Mouse (Mus musculus): ENCODE measurements at regions not wholly inside any gene's neighbourhood (a gene's known extent, or its start where the extent isn't known, plus 50 kb on each side); places are given as distances from the start of the nearest gene placed in this dataset.
A peak's percentile ranks its signal among the peaks of the same experiment; 100 is the strongest.

DNA sequence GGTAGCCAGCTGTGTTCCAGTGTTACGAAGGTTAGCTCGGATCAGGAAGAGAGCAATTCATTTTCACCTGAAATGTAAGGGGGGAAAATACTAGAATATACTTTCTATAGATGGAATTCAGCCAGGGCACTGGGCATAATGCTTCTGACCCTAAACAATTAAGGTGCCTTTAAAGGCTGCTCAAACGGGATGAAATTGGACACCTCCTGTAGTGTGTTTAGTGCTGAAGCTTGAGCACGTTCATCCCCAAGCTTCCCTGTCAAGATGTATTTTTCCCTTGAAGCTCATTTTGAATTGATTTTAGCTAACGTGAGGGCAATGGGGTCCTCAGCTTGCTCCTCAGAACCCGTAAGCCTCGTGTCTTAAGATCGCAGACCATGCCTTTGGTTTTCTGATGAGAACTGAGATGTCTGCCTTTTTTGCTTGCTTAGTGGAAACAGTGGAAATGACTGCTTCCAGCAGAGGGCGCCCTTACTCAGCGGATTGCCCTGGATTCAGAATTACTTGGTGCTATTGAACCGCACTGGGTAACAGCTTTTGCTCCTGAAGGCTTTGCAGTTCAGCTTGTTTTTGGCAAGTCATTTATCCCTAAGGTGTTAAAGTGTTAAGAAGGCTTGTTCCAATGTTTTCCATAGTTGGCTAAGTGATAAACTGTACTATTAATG lies 74.6 kb upstream of the Fermt1 start:
- DNase-seq (ENCODE audit: low read depth, low spot score): peak; percentile 24

DNA sequence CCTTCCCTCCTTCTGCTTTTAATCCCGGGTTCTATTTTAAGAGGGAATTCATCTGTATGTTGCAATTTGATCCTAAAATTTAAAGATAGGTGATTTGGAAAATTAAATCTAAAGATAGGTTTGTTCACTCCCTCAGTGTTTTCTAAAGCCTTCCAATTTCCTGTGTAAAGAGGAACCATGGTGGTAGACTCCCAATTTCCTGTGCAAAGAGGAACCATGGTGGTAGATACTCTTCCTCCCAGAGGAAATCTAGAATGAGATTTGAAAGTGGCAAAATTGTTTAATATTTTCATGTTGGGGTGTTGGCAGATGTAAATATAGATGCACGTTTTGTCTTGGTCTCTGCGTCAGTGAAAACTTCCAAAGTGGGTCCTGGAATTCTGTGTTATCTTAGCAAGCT lies 75.5 kb upstream of the Fermt1 start:
- no peak for DNase-seq (ENCODE audit: low read depth, low spot score)

DNA sequence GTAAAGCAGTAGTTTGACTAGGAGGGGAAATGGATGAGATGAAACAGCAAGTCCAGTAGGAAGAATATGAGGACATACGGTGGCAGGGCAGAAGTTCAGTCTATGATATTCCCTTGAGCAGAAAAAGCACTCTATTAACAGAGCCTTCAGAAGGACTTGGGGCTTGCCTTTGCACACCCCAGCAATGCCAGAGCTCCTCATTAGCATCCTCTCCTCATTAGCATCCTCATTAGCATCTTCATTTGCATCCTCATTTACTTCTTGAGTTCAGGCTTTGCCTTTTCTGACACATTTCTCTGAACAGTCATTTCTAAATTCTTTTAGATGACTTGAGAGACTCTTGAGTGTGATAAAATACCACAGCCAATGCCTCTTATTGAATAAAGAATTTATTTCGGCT lies 81.3 kb upstream of the Fermt1 start:
- DNase-seq (ENCODE audit: low read depth, low spot score): no peak

DNA sequence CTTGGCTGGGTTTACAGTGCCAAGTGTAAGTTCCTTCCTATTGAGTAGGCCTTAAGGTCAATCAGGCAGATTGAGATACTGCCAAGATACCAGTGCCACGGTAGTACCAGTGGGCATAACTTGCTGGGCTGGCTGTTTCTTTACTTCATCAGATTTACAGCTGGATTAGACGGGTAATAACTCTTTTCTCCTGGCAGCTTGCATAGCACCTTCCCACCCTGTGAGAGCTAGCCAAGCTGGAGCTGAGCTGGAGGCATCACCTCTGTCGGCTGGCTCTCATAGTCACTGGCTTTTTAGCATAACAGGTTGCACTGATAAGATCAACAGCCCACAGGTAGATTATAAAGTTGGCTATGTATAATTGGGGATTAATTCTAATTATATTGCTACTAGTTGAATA lies 89.7 kb upstream of the Fermt1 start:
- no peak for DNase-seq (ENCODE audit: low read depth, low spot score)

DNA sequence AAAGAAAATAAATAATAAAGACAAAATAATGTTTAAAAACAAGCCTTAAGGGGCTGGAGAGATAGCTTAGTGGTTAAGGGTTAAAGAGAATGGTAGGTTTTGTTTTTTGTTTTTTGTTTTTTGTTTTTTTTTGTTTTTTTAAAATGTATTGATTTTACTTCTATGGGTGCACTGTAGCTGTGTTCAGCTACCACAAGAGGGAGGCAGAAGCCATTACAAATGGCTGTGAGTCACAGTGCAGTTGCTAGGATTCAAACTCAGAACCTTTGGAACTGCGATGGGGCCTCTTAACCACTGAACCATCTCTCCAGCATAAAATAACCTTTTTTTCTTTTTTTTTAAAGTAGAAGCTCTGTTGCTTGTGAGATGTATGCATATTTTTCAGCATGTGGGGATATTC lies 95.0 kb upstream of the Fermt1 start:
- DNase-seq (ENCODE audit: low read depth, low spot score): no peak

DNA sequence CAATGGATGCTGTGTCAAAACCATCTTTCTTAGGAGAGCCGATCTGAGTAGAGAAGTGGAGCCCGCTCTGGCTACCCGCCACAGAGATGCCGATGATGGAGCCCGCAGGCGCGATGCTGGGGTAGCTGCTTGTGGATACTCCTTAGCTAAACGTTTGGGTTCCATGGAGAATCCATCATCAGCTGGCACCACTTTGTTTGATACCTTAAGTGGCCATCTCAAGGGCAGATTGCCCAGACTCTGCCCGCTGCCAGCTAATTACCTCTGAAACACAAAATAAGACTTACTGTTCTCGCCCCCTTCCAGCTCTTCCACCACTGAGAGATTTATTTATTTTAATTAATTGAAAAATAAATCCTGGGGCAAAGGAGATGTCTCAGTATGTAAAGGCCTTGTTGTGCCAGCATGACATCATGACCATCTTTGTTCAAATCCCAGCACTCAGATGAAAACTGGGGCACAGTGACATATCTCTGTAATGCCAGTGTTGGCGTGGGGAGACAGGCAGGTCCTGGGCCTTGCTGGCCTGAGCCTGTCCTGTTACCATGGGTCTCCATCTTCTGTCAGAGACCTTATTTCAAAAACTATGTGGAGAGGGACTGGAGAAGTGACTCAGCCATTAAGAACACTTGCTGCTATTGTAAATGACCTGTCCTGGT lies 132.1 kb upstream of the Fermt1 start:
- no peak for DNase-seq (ENCODE audit: low read depth, low spot score)

DNA sequence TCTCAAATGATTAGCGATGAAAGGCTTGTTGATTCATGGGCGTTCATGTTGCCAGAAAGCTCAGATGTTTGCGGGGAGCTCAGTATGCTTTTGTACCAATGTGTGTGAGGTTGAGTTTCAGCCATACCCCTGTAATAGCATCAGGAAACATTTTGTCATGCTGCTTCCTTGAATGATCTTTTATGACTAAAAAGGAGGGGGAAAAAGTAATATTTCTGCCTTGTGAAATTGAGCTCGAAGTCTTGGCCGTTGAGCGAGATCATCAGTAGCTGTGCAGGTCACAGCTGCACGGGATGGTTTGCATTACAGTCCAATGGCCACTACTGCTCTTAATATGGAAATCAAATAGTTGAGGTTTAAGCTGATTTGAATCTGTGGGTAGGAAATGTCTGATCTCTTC lies 145.3 kb upstream of the Fermt1 start:
- DNase-seq (ENCODE audit: low read depth, low spot score): no peak

DNA sequence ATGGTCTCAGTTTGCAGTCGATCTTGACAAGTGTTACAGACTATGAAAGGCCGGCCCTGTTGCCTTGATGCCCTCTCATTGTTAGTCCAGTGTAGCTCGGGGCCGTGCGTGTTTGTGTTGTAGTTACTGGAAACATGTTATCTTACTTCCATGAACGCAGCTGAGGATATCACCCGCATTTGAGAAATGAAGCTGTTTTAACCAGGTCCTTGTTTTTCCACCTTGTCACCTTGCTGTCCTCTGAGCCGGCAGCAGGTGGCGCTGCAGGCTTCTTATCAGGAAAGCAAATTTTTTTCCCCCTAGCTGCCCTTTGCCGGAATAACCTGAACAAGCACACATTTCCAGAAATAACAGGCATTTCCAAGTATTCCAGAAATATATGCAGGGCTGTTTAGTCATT lies 167.9 kb upstream of the Fermt1 start:
- DNase-seq (ENCODE audit: low read depth, low spot score): peak; percentile 14

DNA sequence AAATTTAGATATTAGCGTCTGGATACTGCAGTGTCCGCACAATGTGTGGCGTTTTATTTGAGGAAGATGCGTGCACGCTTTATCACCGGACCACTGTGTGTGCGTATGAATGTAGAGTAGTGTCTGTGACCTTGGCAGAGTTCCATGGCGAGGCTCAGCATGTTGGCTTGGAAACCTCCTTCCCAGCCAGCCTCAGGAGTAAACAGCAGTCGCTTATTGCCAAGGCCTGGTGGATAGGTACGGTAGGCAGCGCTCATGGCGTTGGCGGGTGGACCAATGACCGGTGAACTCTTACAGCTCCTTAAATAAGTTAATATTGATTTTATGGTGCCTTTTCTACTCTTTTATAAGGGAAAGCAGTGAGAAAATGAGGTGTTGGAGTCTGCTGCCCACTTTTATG lies 172.9 kb upstream of the Fermt1 start:
- DNase-seq (ENCODE audit: low read depth, low spot score): no peak

DNA sequence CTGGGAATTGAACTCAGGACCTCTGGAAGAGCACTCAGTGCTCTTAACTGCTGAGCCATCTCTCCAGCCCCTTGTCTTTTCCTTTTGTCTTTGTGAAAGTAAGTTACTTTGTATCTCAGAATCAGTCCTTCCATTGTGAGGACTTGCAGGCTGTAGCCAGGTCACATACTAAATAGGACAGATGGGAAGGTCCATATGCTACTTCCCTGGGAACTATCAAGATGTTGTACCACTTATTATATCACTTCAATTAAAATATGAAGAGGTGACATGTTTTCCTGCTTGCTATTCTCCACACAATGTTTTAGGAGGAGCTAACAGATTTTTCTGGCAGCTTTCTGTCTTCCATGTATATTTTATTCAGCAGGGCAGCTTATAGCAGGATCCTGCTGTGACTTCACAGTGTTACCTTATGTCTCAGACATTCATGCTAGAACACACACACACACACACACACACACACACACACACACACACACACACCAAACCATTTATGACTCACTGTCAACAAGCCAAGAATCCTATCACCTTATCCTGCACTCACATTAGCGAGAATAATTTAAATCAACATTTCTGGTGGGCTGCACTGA lies 179.6 kb upstream of the Fermt1 start:
- DNase-seq (ENCODE audit: low read depth, low spot score): no peak

DNA sequence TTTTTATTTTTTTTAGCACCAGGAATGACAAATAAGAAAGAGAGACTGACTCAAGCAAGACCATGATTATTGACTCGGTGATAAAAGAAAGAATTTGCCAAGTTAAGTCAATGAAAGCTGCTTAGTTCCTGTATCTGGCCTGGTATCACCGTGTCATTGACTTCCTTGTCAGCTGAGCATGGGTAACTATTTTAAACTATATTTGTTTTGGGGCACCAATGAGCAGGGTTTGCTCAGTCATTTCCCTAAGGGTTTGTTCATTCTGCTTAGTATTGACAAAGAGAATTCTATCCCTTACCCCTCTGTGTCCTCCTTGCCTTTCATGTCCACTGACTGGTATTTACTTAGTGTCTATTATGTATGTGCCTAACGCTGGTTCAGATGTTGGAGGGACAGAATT lies 189.2 kb upstream of the Fermt1 start:
- DNase-seq (ENCODE audit: low read depth, low spot score): no peak

DNA sequence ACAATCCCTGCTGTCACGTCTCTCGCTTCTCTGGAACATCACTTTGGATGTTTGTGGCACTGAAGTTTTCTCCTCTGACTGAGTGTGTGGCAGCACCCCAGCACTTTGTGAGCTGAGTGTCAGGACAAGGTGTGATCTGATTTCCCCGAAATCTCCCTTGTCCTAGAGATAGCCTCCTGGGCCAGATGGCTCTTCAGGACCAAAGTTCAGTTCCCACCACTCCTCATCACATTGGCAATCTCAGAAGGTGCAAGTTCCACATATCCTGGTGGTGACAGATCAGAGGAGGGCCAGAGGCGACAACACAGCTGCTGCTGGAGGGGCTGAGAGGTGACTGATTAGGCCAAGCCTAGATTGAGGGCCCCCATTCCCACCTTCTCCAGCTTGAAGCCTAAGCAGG lies 193.2 kb upstream of the Fermt1 start:
- DNase-seq (ENCODE audit: low read depth, low spot score): no peak

DNA sequence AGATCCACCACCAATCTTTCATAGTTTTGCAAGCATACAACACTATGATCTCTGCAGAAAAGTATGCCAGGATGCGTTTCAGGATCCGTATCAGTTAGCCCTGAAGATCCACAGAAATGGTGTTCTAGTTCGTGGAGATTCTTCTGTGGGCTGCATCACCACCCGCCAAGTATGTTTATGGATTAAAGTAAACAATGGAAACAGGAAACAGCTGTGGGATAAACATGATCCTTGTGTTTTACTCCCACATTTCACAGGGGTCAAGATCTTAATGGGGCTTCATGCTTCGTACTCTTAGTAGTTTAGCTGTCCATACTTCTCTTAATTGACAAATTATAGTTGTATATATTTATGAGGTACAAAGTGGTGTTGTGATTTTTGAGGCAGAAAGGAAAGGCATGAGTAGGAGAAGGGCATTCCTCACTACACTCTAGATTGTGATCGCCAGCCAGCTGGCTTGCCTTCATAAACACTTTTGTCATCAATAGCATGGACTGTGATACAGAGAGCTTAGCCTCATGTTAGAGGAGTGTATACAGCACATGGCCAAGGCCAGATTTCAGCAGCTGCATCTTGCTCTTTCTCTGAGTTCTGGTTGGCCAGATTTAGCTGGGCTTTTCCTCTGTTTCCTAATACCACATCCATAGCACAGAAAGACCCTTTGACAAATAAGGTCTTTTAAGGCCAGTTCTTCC lies 195.8 kb upstream of the Fermt1 start:
- DNase-seq (ENCODE audit: low read depth, low spot score): no peak

DNA sequence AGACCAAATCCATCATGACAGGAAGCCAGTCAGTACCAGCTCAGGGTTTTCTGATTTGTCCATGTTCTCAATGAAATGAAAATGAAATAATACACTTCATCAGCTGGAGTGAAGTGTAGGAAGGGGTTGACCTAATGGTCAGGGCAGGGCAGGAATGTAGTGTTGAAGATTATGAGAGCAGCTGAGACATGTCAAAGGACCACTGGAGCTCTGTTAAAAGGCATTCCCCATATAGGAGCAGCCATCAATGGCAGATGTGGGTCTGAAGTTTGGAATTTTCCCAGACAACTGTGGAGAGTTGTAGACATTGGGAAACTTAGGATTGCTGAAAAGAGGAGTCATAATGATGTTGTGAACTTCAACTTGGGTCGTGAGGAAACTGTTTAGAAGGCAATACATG lies 206.8 kb upstream of the Fermt1 start:
- DNase-seq (ENCODE audit: low read depth, low spot score): no peak

DNA sequence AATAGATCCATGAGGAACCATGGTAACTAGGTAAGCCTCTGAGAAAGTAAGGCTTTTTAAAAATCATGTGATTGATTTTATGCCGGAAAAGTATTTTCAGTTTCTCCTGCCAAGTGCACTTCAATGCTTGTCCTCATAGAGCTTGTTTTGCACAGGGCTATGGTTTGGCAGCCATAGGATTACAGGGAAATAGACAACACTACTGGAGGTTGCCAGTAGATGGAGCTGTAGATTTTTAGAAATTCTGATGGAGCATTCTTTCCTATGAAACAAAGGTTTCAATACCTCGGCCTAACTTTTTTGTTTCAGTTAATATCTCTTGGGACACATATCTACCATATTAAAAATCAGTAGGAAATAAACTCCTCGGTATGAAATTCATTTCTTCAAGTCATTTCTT lies 210.8 kb upstream of the Fermt1 start:
- DNase-seq (ENCODE audit: low read depth, low spot score): no peak

DNA sequence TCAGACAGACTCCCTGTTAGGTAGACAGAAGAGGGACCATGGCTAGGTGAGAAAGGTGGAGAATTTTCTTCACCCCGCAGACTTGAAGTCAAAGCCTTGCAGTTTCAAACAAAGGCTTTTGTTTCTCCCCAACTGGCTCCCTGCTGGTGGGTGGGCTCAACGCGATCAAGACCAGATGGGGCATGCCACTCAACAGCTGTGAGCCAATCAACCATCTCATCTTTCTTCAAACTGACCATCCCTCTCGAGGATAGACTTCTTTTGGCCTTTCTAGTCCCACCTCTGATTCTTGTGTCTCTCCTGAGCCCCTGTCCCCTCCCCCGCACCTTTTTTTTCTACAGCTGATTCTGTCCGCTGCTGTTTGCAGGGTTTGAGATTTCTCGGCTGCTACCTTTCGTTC lies 212.5 kb upstream of the Fermt1 start:
- no peak for DNase-seq (ENCODE audit: low read depth, low spot score)

DNA sequence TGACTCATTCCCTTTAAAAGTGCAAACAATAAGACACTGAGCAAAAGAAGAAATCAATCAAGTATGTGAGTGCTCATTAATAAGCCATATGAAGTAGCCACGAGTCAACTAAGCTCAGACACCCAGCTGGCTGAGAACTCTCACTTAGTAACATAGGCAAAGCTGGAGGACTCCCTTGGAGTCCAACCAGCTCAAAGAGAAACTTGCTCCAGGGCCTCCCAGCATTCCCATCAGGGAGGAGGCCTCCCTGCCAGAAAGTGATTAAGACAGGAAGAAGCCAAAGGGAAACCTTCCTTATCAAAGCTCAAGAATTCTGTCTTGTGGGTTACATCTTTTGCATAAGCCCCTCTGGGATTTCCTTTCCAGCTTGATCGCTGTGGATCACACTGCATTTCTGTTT lies 213.7 kb upstream of the Fermt1 start:
- no peak for DNase-seq (ENCODE audit: low read depth, low spot score)

DNA sequence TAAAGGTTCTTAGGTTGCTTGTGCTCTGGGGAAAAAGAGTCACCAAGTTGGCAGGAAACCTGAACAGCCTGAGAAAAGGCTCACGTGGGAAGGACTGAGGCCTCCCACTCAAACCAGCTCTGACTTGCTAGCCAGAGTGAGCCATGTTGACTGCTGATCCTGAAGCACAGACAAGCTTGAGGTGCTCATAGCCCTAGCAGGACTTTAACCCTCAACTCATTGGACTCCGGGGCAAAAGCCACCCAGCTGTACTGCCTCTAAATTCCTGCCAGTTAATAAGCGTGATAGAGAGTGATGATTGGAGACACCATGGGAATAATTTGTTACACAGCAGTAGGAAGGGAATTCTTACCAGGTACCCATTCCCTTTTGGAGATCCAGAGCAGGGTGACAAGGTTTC lies 230.7 kb upstream of the Fermt1 start:
- no peak for DNase-seq (ENCODE audit: low read depth, low spot score)

DNA sequence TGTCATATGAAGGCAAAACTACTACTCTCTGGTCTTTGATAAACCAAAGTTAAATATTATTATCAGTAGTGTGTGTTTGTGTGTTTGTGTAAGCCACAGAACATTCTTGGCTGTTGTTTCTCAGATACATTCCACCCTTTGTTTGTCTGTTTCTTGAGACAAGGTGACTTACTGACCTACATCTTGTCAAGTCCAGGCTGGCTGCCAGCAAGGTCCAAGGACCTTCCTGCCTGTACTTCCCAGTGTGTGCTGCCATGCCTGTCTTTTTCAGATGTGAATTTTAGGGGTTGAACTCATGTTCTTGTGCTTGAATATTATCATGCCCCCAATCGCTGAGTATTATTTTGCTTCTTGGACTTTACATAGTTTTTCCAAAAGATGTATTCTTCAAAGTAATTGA lies 235.5 kb upstream of the Fermt1 start:
- no peak for DNase-seq (ENCODE audit: low read depth, low spot score)

DNA sequence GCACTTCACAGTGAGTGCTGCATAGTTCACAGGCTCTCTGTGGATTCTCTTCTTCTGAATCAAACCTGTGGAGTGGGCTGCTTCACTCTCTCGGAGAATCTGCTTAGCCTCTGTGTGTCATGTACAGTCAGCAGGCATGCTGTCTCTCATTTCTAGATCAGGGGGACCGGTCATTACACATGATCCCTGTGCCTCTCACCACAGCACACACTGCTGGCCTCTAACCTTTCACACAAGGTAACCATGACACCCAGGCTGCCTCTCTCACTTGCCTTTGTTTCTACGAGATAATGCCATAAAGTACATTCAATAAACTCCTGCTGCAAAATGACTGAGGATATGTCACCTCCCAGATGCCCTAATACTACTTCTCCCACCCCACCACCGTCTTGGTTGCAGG lies 237.2 kb upstream of the Fermt1 start:
- no peak for DNase-seq (ENCODE audit: low read depth, low spot score)

DNA sequence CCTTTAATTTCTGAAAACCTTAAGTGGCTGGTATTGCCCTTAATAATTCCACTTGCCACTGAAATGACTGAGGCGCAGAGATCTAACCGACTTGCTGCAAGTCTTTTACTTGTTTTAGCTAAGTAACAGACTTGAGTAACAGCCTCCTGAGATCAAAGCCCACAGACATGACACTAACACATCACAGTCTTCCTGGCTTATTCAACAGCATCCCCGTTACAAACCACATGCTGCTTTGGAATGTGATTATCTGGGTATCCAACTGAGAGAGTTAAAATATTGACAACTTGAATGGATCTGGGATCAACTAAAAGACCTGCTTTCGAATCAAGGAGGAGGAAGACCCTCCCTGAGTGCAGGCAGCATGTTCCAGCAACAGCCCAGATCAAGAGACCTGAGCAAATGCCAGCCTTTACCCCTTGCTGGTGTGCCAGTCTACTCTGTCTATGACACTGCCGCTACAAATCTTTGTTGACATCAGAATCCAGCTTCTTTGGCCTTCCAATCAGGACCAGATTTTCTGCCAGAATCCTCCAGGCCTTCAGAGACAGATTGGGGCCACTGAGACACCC lies 258.7 kb upstream of the Fermt1 start:
- no peak for DNase-seq (ENCODE audit: low read depth, low spot score)

DNA sequence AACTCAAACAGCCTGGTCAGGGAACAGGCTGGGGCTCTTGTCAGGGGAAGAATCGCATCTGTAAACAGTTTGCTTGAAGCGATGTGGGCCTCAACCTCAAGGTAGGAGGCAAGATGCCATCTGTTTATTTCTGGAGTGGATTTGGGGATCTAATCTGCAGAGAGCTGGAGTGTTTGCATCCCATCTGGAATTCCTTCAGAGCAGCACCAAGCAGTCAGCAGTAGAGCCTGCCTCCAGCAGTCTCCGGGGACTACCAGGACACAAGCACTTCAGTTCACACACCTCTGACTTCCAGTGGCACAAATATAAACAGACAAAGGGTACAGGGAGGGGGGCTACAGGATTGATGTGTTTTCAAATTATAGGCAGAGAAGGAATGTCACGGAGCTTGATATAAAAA lies 262.8 kb upstream of the Fermt1 start:
- no peak for DNase-seq (ENCODE audit: low read depth, low spot score)

All from CD4-positive helper T cell, adult 2 months (primary cell).